ENCODE assay signal across 9 mouse cellular contexts in genomic region chr15:99502311-99502831, GRCm38 (mm10). TPM values are rescaled to one million over a fixed set of nuclear protein-coding genes. Genes with fewer than 3 reads are reported as not detected.
DNase-seq lines count a peak whose midpoint lies in the region; ATAC-seq lines count a peak whose summit lies in the region.
"Had no signal": no experiment of that assay in that cellular context is flagged by ENCODE, and none has a peak within 500 bp of the region (broad histone marks: within the 10 kb centered on the region; RNA-seq: fewer than 3 reads in every experiment).

No protein-coding gene starts in this region.

- ATAC-seq in lung, embryonic 15.5 days (ENCODE audit: borderline replicate concordance, extremely low read depth, low FRiP score, low TSS enrichment), result no peak
- no peak for ATAC-seq in forebrain, embryonic 15.5 days (replicated peaks)
- peak; percentile 56 for ATAC-seq in kidney, embryonic 14.5 days (ENCODE audit: low FRiP score, low TSS enrichment)
- peak; percentile 26; the same call in 1 of the 2 replicates for ATAC-seq in neural tube, embryonic 13.5 days (ENCODE audit: low read depth)

- peak overlapping the region; percentile 41 for H3K27ac ChIP-seq in lung, embryonic 15.5 days
- peak overlapping the region; percentile 73 for H3K27ac ChIP-seq in forebrain, embryonic 15.5 days (replicated peaks)
- H3K27ac ChIP-seq in kidney, embryonic 14.5 days (ENCODE audit: low read depth, low read length), result peak overlapping the region; percentile 65
- peak overlapping the region; percentile 79 for H3K27ac ChIP-seq in neural tube, embryonic 13.5 days (replicated peaks)
- H3K27ac ChIP-seq: liver, embryonic 13.5 days had no signal

- H3K27me3 ChIP-seq in lung, embryonic 15.5 days, result no peaks in the 10 kb centered on the region
- no peaks in the 10 kb centered on the region for H3K27me3 ChIP-seq in forebrain, embryonic 15.5 days
- H3K27me3 ChIP-seq in kidney, embryonic 14.5 days (ENCODE audit: control insufficient read depth, insufficient read depth, low read length), result no peaks in the 10 kb centered on the region
- no peaks in the 10 kb centered on the region for H3K27me3 ChIP-seq in neural tube, embryonic 13.5 days

- no peaks in the 10 kb centered on the region for H3K36me3 ChIP-seq in lung, embryonic 15.5 days
- H3K36me3 ChIP-seq in forebrain, embryonic 15.5 days, result no peaks in the 10 kb centered on the region
- H3K36me3 ChIP-seq in kidney, embryonic 14.5 days (ENCODE audit: control insufficient read depth, insufficient read depth, low read length), result no peaks in the 10 kb centered on the region
- no peaks in the 10 kb centered on the region for H3K36me3 ChIP-seq in neural tube, embryonic 13.5 days
- H3K36me3 ChIP-seq: liver, embryonic 13.5 days had no signal

- no peaks in the 10 kb centered on the region for H3K9me3 ChIP-seq in lung, embryonic 15.5 days
- H3K9me3 ChIP-seq in forebrain, embryonic 15.5 days, result no peaks in the 10 kb centered on the region
- no peaks in the 10 kb centered on the region for H3K9me3 ChIP-seq in kidney, embryonic 14.5 days (ENCODE audit: control insufficient read depth, low read length)
- no peaks in the 10 kb centered on the region for H3K9me3 ChIP-seq in neural tube, embryonic 13.5 days
- H3K9me3 ChIP-seq: liver, embryonic 13.5 days had no signal

- WGBS in lung, embryonic 15.5 days, result 44% methylated on average over 12 of the region's 12 CpGs
- 45% methylated on average over 12 of the region's 12 CpGs for WGBS in forebrain, embryonic 15.5 days
- WGBS in kidney, embryonic 14.5 days, result 19% methylated on average over 12 of the region's 12 CpGs
- WGBS in neural tube, embryonic 13.5 days, result 34% methylated on average over 12 of the region's 12 CpGs

- peaks cover 81% of the 10 kb centered on the region for H3K4me1 ChIP-seq in lung, embryonic 15.5 days
- peaks cover 18% of the 10 kb centered on the region for H3K4me1 ChIP-seq in forebrain, embryonic 15.5 days
- H3K4me1 ChIP-seq in kidney, embryonic 14.5 days (ENCODE audit: control insufficient read depth, insufficient read depth, low read length), result peaks cover 72% of the 10 kb centered on the region
- peaks cover 40% of the 10 kb centered on the region for H3K4me1 ChIP-seq in neural tube, embryonic 13.5 days (replicated peaks)

- DNase-seq in lung, postnatal 14 days, result no peak
- DNase-seq in frontal cortex, postnatal 10 days (ENCODE audit: low spot score in 2 of 2), result no peak
- no peak for DNase-seq in thymus, postnatal 14 days
- no peak for DNase-seq in frontal cortex, postnatal 25 days (ENCODE audit: low spot score in 2 of 2)
- DNase-seq: liver, embryonic 13.5 days had no signal

- H3K9ac ChIP-seq in lung, embryonic 15.5 days, result no peak overlapping the region
- peak overlapping the region; percentile 5; the same call in 1 of the 2 replicates for H3K9ac ChIP-seq in forebrain, embryonic 15.5 days (replicated peaks)
- H3K9ac ChIP-seq in kidney, embryonic 14.5 days (ENCODE audit: low read depth, low read length), result 0 out of 2 replicates have a peak overlapping the region, but pooled peaks have one; percentile 4
- peak overlapping the region; percentile 38; the same call in 1 of the 2 replicates for H3K9ac ChIP-seq in neural tube, embryonic 13.5 days
- H3K9ac ChIP-seq: liver, embryonic 13.5 days had no signal

- no peak overlapping the region for H3K4me2 ChIP-seq in lung, embryonic 15.5 days
- H3K4me2 ChIP-seq in forebrain, embryonic 15.5 days (replicated peaks), result no peak overlapping the region
- H3K4me2 ChIP-seq in kidney, embryonic 14.5 days (replicated peaks; ENCODE audit: low read depth, low read length), result no peak overlapping the region
- H3K4me2 ChIP-seq in neural tube, embryonic 13.5 days, result peak overlapping the region; percentile 3; the same call in 1 of the 2 replicates
- H3K4me2 ChIP-seq: liver, embryonic 13.5 days had no signal

- H3K4me3 ChIP-seq in lung, embryonic 15.5 days, result no peak overlapping the region
- no peak overlapping the region for H3K4me3 ChIP-seq in forebrain, embryonic 15.5 days
- no peak overlapping the region for H3K4me3 ChIP-seq in kidney, embryonic 14.5 days (ENCODE audit: low read length)
- H3K4me3 ChIP-seq in neural tube, embryonic 13.5 days, result no peak overlapping the region
- H3K4me3 ChIP-seq: liver, embryonic 13.5 days had no signal

RNA-seq across cellular contexts. Expression of gene Faim2, which starts 25.6 kb away (rescaled TPM):
- 1.1 and 1.4 TPM in 2 replicates for polyA plus RNA-seq in lung, embryonic 15.5 days (2015; fragmentation: Nextera tagmentation; extraction: Ambion mirVana)
- 17.0 and 18.9 TPM in 2 replicates for polyA plus RNA-seq in forebrain, embryonic 15.5 days (2015; fragmentation: Nextera tagmentation; extraction: Ambion mirVana)
- not detected in 2 replicates for polyA plus RNA-seq in kidney, embryonic 14.5 days (2014; fragmentation: Nextera tagmentation; extraction: Ambion mirVana)
- polyA plus RNA-seq in neural tube, embryonic 13.5 days (2015; fragmentation: Nextera tagmentation; extraction: Ambion mirVana), result 22.2 and 23.8 TPM in 2 replicates

RNA-seq across cellular contexts. Expression of gene Bcdin3d, which starts 27.8 kb away (rescaled TPM):
- 15.0 and 16.1 TPM in 2 replicates for polyA plus RNA-seq in lung, embryonic 15.5 days (2015; fragmentation: Nextera tagmentation; extraction: Ambion mirVana)
- polyA plus RNA-seq in forebrain, embryonic 15.5 days (2015; fragmentation: Nextera tagmentation; extraction: Ambion mirVana), result 24.7 and 25.5 TPM in 2 replicates
- polyA plus RNA-seq in kidney, embryonic 14.5 days (2014; fragmentation: Nextera tagmentation; extraction: Ambion mirVana), result 13.2 and 16.9 TPM in 2 replicates
- 19.6 and 21.4 TPM in 2 replicates for polyA plus RNA-seq in neural tube, embryonic 13.5 days (2015; fragmentation: Nextera tagmentation; extraction: Ambion mirVana)

RNA-seq across cellular contexts. Expression of gene Nckap5l, which starts 44.8 kb away (rescaled TPM):
- 8.7 and 11.6 TPM in 2 replicates for polyA plus RNA-seq in lung, embryonic 15.5 days (2015; fragmentation: Nextera tagmentation; extraction: Ambion mirVana)
- polyA plus RNA-seq in forebrain, embryonic 15.5 days (2015; fragmentation: Nextera tagmentation; extraction: Ambion mirVana), result 11.0 and 12.4 TPM in 2 replicates
- 9.3 and 11.8 TPM in 2 replicates for polyA plus RNA-seq in kidney, embryonic 14.5 days (2014; fragmentation: Nextera tagmentation; extraction: Ambion mirVana)
- 14.5 and 18.3 TPM in 2 replicates for polyA plus RNA-seq in neural tube, embryonic 13.5 days (2015; fragmentation: Nextera tagmentation; extraction: Ambion mirVana)

Comparison
In these comparisons a context has a peak if more than half of its experiments do, and no peak if none do; other contexts are left out.
1. ATAC-seq: peak in kidney, embryonic 14.5 days (single experiment) and neural tube, embryonic 13.5 days (single experiment); none in lung, embryonic 15.5 days (single experiment) and forebrain, embryonic 15.5 days (single experiment).
2. Peak in every context shown above with its lines, with median percentiles within 50 percentile points of each other: H3K27ac ChIP-seq.